Mouse (Mus musculus) liver, postnatal 0 days (tissue): ENCODE results near the gene Anp32e.

Experiments used
- CTCF ChIP-seq: sonication (generic); IDR thresholded peaks from 2 replicates; pipeline ENCODE4 v1.5.1; 2016; ENCODE audit warnings: antibody characterized with exemption, low read depth
- EP300 ChIP-seq: IDR thresholded peaks from 2 replicates; pipeline ENCODE4 v1.6.1; 2016; ENCODE audit warnings: antibody characterized with exemption, low read depth, mild to moderate bottlenecking

GRCm38 (mm10) chr3:95982129-95982528 is 53.1 kb downstream of the Anp32e start:
- TF ChIP-seq CTCF (no peak), EP300 (no peak)
